Mouse (Mus musculus): ENCODE data around the gene Slc1a1. TPM values are rescaled to one million over a fixed set of nuclear protein-coding genes. Genes with fewer than 3 reads are reported as not detected.

Gene Slc1a1
- total and polyA plus RNA-seq, 2 experiments from 2014 or later = 3.7 to 14.1 TPM

- Histone ChIP-seq H3K27me3 (ENCODE audit: control insufficient read depth, insufficient read depth, low read length) (no peaks in the 10 kb centered on the region), H3K27ac (ENCODE audit: low read depth) (no peak overlapping the region), H3K4me1 (ENCODE audit: control insufficient read depth, insufficient read depth) (peaks cover 11% of the 10 kb centered on the region; the same call in 1 of the 2 replicates), H3K9ac (replicated peaks; ENCODE audit: low read depth, low read length) (no peak overlapping the region), H3K4me3 (ENCODE audit: low read depth, low read length) (no peak overlapping the region), H3K4me2 (ENCODE audit: low read depth, low read length) (no peak overlapping the region), H3K9me3 (replicated peaks; ENCODE audit: control insufficient read depth, low read length) (no peaks in the 10 kb centered on the region), H3K36me3 (replicated peaks; ENCODE audit: control insufficient read depth, insufficient read depth, low read length) (no peaks in the 10 kb centered on the region)
- WGBS = 83% methylated on average over 6 of the region's 6 CpGs
- no peak for TF ChIP-seq CTCF (IDR thresholded peaks at IDR 0.05; ENCODE audit: low read depth)
- TF ChIP-seq EP300 (IDR thresholded peaks at IDR 0.05; ENCODE audit: low read depth) = no peak
- DNase-seq (ENCODE audit: low spot score) (no peak), ATAC-seq (ENCODE audit: insufficient read depth, low read depth) (no peak)
These were observed 37.2 kb upstream of the Slc1a1 start for GRCm38 (mm10) chr19:28797611-28798010.

GRCm38 (mm10) chr19:28800448-28800847 lies 34.4 kb upstream of the Slc1a1 start:
- H3K9me3 ChIP-seq (replicated peaks; ENCODE audit: control insufficient read depth, low read length) = no peaks in the 10 kb centered on the region
- H3K4me3 ChIP-seq (ENCODE audit: low read depth, low read length) = no peak overlapping the region
- H3K9ac ChIP-seq (replicated peaks; ENCODE audit: low read depth, low read length) = no peak overlapping the region
- no peaks in the 10 kb centered on the region for H3K27me3 ChIP-seq (ENCODE audit: control insufficient read depth, insufficient read depth, low read length)
- TF ChIP-seq CTCF (IDR thresholded peaks at IDR 0.05; ENCODE audit: low read depth) (no peak), EP300 (IDR thresholded peaks at IDR 0.05; ENCODE audit: low read depth) (no peak)
- no peaks in the 10 kb centered on the region for H3K36me3 ChIP-seq (replicated peaks; ENCODE audit: control insufficient read depth, insufficient read depth, low read length)
- no peak for ATAC-seq (ENCODE audit: insufficient read depth, low read depth)
- no peak overlapping the region for H3K4me2 ChIP-seq (ENCODE audit: low read depth, low read length)
- no peak for DNase-seq (ENCODE audit: low spot score)
- H3K4me1 ChIP-seq (ENCODE audit: control insufficient read depth, insufficient read depth) = no peaks in the 10 kb centered on the region
- no peak overlapping the region for H3K27ac ChIP-seq (ENCODE audit: low read depth)
- 55% methylated on average over 6 of the region's 6 CpGs for WGBS

DNA sequence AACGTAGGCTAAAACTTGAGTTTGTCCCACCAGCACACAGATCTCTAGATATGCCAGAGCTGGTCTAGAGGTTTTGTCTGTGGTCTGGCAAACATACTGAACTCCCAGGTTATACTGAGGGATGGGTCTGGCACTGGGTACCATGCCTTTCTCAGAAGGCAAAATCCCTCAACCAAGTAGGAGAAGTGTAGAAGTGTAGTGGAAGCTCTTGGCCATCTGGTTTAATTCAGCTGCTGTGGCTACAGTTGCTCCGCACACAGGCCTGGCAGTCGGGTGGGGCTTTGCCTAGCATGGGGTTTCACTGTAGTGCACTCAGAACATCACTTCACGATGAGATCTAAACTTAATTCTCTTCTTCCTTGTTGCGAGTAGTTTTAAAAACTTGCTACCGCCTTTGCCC lies 28.6 kb upstream of the Slc1a1 start:
- Histone ChIP-seq H3K36me3 (replicated peaks; ENCODE audit: control insufficient read depth, insufficient read depth, low read length) (no peaks in the 10 kb centered on the region), H3K9ac (replicated peaks; ENCODE audit: low read depth, low read length) (no peak overlapping the region), H3K4me1 (ENCODE audit: control insufficient read depth, insufficient read depth) (no peaks in the 10 kb centered on the region), H3K27ac (ENCODE audit: low read depth) (no peak overlapping the region), H3K27me3 (ENCODE audit: control insufficient read depth, insufficient read depth, low read length) (no peaks in the 10 kb centered on the region), H3K4me2 (ENCODE audit: low read depth, low read length) (no peak overlapping the region), H3K9me3 (replicated peaks; ENCODE audit: control insufficient read depth, low read length) (no peaks in the 10 kb centered on the region), H3K4me3 (ENCODE audit: low read depth, low read length) (no peak overlapping the region)
- ATAC-seq (ENCODE audit: insufficient read depth, low read depth) = no peak
- DNase-seq (ENCODE audit: low spot score) = no peak
- 84% methylated on average over 6 of the region's 6 CpGs for WGBS
- TF ChIP-seq EP300 (IDR thresholded peaks at IDR 0.05; ENCODE audit: low read depth) = no peak
- no peak for TF ChIP-seq CTCF (IDR thresholded peaks at IDR 0.05; ENCODE audit: low read depth)

DNA sequence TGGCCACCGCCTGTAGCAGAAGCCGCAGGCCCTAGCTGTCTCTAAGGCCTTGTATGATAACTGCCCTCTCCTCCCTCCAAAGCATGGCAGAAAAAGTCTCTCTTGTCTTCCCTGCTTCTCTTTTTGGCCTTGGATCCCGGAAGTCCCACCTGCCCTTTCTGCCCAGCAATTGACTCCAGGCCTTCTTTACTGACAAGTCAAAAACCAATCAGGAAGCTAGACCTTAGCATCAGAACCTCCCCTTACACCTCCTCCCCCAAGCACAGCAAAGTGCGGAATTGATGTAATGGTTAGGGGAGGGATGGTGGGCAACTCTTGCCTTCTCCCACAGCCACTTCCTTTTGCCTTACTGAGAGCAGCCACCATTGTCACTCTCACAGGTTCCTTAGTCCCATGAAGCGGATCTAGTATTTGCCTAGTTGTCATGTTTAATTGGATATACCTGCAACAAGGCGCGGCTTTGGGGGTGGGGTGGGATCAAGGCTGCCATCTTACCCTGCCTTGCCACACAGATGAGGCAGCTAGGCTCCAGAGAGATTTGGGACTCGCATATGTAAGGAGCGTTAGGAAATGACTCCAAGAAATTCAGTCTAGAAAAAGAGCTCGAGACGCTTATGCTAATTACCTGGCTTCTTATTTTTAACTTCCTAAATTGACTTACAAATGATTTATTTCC lies 27.9 kb upstream of the Slc1a1 start:
- WGBS = 90% methylated on average over 11 of the region's 11 CpGs
- Histone ChIP-seq H3K4me1 (ENCODE audit: control insufficient read depth, insufficient read depth) (no peaks in the 10 kb centered on the region), H3K4me3 (ENCODE audit: low read depth, low read length) (no peak overlapping the region), H3K36me3 (replicated peaks; ENCODE audit: control insufficient read depth, insufficient read depth, low read length) (no peaks in the 10 kb centered on the region), H3K9me3 (replicated peaks; ENCODE audit: control insufficient read depth, low read length) (no peaks in the 10 kb centered on the region), H3K9ac (replicated peaks; ENCODE audit: low read depth, low read length) (no peak overlapping the region), H3K27me3 (ENCODE audit: control insufficient read depth, insufficient read depth, low read length) (no peaks in the 10 kb centered on the region), H3K4me2 (ENCODE audit: low read depth, low read length) (no peak overlapping the region), H3K27ac (ENCODE audit: low read depth) (no peak overlapping the region)
- ATAC-seq (ENCODE audit: insufficient read depth, low read depth) (no peak), DNase-seq (ENCODE audit: low spot score) (no peak)
- TF ChIP-seq CTCF (IDR thresholded peaks at IDR 0.05; ENCODE audit: low read depth) (no peak), EP300 (IDR thresholded peaks at IDR 0.05; ENCODE audit: low read depth) (no peak)

- H3K4me3 ChIP-seq (ENCODE audit: low read depth, low read length) = no peak overlapping the region
- no peaks in the 10 kb centered on the region for H3K4me1 ChIP-seq (ENCODE audit: control insufficient read depth, insufficient read depth)
- H3K9ac ChIP-seq (replicated peaks; ENCODE audit: low read depth, low read length) = no peak overlapping the region
- 72% methylated on average over 2 of the region's 2 CpGs for WGBS
- no peak for DNase-seq (ENCODE audit: low spot score)
- H3K4me2 ChIP-seq (ENCODE audit: low read depth, low read length) = no peak overlapping the region
- TF ChIP-seq CTCF (IDR thresholded peaks at IDR 0.05; ENCODE audit: low read depth) = no peak
- no peak for ATAC-seq (ENCODE audit: insufficient read depth, low read depth)
- H3K27me3 ChIP-seq (ENCODE audit: control insufficient read depth, insufficient read depth, low read length) = no peaks in the 10 kb centered on the region
- H3K36me3 ChIP-seq (replicated peaks; ENCODE audit: control insufficient read depth, insufficient read depth, low read length) = no peaks in the 10 kb centered on the region
- H3K27ac ChIP-seq (ENCODE audit: low read depth) = no peak overlapping the region
- no peaks in the 10 kb centered on the region for H3K9me3 ChIP-seq (replicated peaks; ENCODE audit: control insufficient read depth, low read length)
These were observed 27.4 kb upstream of the Slc1a1 start for GRCm38 (mm10) chr19:28807497-28807871.

GRCm38 (mm10) chr19:28818286-28818685 lies 16.6 kb upstream of the Slc1a1 start:
- WGBS = 72% methylated on average over 4 of the region's 4 CpGs
- ATAC-seq (ENCODE audit: insufficient read depth, low read depth) = no peak
- H3K27me3 ChIP-seq (ENCODE audit: control insufficient read depth, insufficient read depth, low read length) = no peaks in the 10 kb centered on the region
- no peak for DNase-seq (ENCODE audit: low spot score)
- TF ChIP-seq CTCF (IDR thresholded peaks at IDR 0.05; ENCODE audit: low read depth) = no peak
- TF ChIP-seq EP300 (IDR thresholded peaks at IDR 0.05; ENCODE audit: low read depth) = no peak
- H3K4me2 ChIP-seq (ENCODE audit: low read depth, low read length) = no peak overlapping the region
- H3K27ac ChIP-seq (ENCODE audit: low read depth) = no peak overlapping the region
- no peak overlapping the region for H3K4me3 ChIP-seq (ENCODE audit: low read depth, low read length)
- H3K9me3 ChIP-seq (replicated peaks; ENCODE audit: control insufficient read depth, low read length) = no peaks in the 10 kb centered on the region
- no peak overlapping the region for H3K9ac ChIP-seq (replicated peaks; ENCODE audit: low read depth, low read length)
- H3K4me1 ChIP-seq (ENCODE audit: control insufficient read depth, insufficient read depth) = no peaks in the 10 kb centered on the region
- H3K36me3 ChIP-seq (replicated peaks; ENCODE audit: control insufficient read depth, insufficient read depth, low read length) = no peaks in the 10 kb centered on the region

Data from heart, postnatal 0 days (tissue).